Mouse (Mus musculus) frontal cortex, postnatal 14 days (tissue): ENCODE measurements around the gene Gnl1.
"Not testable (repeated sequence)": the region's sequence is repeated elsewhere in the genome, so short reads cannot be mapped to it uniquely, and the experiment has no call there.

ENCODE experiments used
- DNase-seq, 2 experiments: peaks; one replicate each; pipeline ENCODE4 v3.0.0; 2022; ENCODE audit warnings: low spot score in 2 of 2

Gene Gnl1

GRCm38 (mm10) chr17:36025197-36025596 lies 45.5 kb downstream of the Gnl1 start:
- no peak for DNase-seq

GRCm38 (mm10) chr17:36025901-36026300 lies 46.2 kb downstream of the Gnl1 start:
- no peak for DNase-seq

GRCm38 (mm10) chr17:36027663-36028062 lies 48.0 kb downstream of the Gnl1 start:
- DNase-seq: no peak

- no peak for DNase-seq
Observed at GRCm38 (mm10) chr17:36028879-36029619, 49.4 kb downstream of the Gnl1 start.

GRCm38 (mm10) chr17:36030046-36030702 lies 50.5 kb downstream of the Gnl1 start:
- DNase-seq: not testable (repeated sequence)

GRCm38 (mm10) chr17:36030703-36031582 lies 51.3 kb downstream of the Gnl1 start:
- not testable (repeated sequence) for DNase-seq

GRCm38 (mm10) chr17:36031583-36032331 lies 52.1 kb downstream of the Gnl1 start:
- peak in 1 of 2 experiments; percentile 38 for DNase-seq

GRCm38 (mm10) chr17:36032351-36032875 lies 52.8 kb downstream of the Gnl1 start, which contains the start of gene H2-T23:
TSS of gene H2-T23 (minus strand) at chr17:36032855.
- DNase-seq: not testable (repeated sequence)

- DNase-seq: not testable (repeated sequence)
Observed at GRCm38 (mm10) chr17:36034524-36034923, 54.9 kb downstream of the Gnl1 start.

GRCm38 (mm10) chr17:36035010-36035638 lies 55.5 kb downstream of the Gnl1 start:
- peak in 1 of 2 experiments; percentile 46 for DNase-seq

- DNase-seq: not testable (repeated sequence)
Observed at GRCm38 (mm10) chr17:36036126-36036525, 56.5 kb downstream of the Gnl1 start.
